Mouse (Mus musculus): ENCODE results near the gene Ahcyl1. TPM values are rescaled to one million over a fixed set of nuclear protein-coding genes. Genes with fewer than 3 reads are reported as not detected.

The Ahcyl1 gene
- polyA plus RNA-seq, 1 experiment from 2014 or later, result 37.8 TPM

GRCm38 (mm10) chr3:107709156-107709555 lies 12.8 kb upstream of the Ahcyl1 start:
- H3K4me2 ChIP-seq (replicated peaks; ENCODE audit: low read depth), result no peak overlapping the region

DNA sequence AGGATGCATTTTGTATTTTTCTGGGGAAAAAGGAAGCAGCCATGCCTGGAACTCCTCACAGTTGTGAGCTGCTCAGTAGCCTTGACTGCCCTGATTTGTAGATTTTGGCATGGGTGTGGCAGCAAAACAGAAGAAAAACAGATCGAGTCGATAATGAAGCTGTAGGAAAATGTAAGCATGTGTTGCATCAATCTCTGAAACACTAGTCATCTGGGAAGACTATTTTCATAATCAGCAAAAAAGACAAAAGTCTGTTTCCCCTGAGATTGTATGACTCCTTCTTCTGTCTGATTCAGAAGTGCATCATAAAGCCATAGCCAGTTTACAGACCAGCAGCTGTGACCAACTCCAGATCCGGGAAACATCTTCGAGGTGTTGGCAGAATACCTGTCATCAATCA lies 10.9 kb upstream of the Ahcyl1 start:
- WGBS, result 52% methylated on average over 4 of the region's 4 CpGs
- no peak for ATAC-seq
- Histone ChIP-seq H3K9ac (ENCODE audit: low read depth, low read length) (no peak overlapping the region), H3K9me3 (ENCODE audit: control insufficient read depth) (no peaks in the 10 kb centered on the region), H3K27me3 (replicated peaks; ENCODE audit: control insufficient read depth, insufficient read depth, low read length) (no peaks in the 10 kb centered on the region), H3K27ac (ENCODE audit: low read depth, low read length) (no peak overlapping the region), H3K4me1 (replicated peaks; ENCODE audit: control insufficient read depth, insufficient read depth, low read length) (no peaks in the 10 kb centered on the region), H3K4me2 (replicated peaks; ENCODE audit: low read depth) (no peak overlapping the region), H3K36me3 (ENCODE audit: control insufficient read depth, insufficient read depth) (no peaks in the 10 kb centered on the region), H3K4me3 (ENCODE audit: low read depth, low read length) (no peak overlapping the region)
- TF ChIP-seq CTCF (IDR thresholded peaks at IDR 0.05; ENCODE audit: low read depth), result no peak

More at GRCm38 (mm10) chr3:107709156-107709555, 12.8 kb upstream of the Ahcyl1 start:
- no peaks in the 10 kb centered on the region for H3K36me3 ChIP-seq (ENCODE audit: control insufficient read depth, insufficient read depth)
- WGBS, result 64% methylated on average over 3 of the region's 3 CpGs
- H3K9me3 ChIP-seq (ENCODE audit: control insufficient read depth), result no peaks in the 10 kb centered on the region
- TF ChIP-seq CTCF (IDR thresholded peaks at IDR 0.05; ENCODE audit: low read depth), result no peak
- no peak overlapping the region for H3K4me3 ChIP-seq (ENCODE audit: low read depth, low read length)
- no peaks in the 10 kb centered on the region for H3K4me1 ChIP-seq (replicated peaks; ENCODE audit: control insufficient read depth, insufficient read depth, low read length)
- H3K27me3 ChIP-seq (replicated peaks; ENCODE audit: control insufficient read depth, insufficient read depth, low read length), result no peaks in the 10 kb centered on the region
- no peak overlapping the region for H3K9ac ChIP-seq (ENCODE audit: low read depth, low read length)
- ATAC-seq, result no peak
- H3K27ac ChIP-seq (ENCODE audit: low read depth, low read length), result no peak overlapping the region

- Histone ChIP-seq H3K9ac (ENCODE audit: low read depth, low read length) (no peak overlapping the region), H3K27me3 (replicated peaks; ENCODE audit: control insufficient read depth, insufficient read depth, low read length) (no peaks in the 10 kb centered on the region), H3K4me3 (ENCODE audit: low read depth, low read length) (no peak overlapping the region), H3K9me3 (ENCODE audit: control insufficient read depth) (no peaks in the 10 kb centered on the region), H3K36me3 (ENCODE audit: control insufficient read depth, insufficient read depth) (no peaks in the 10 kb centered on the region), H3K27ac (ENCODE audit: low read depth, low read length) (no peak overlapping the region), H3K4me2 (replicated peaks; ENCODE audit: low read depth) (no peak overlapping the region), H3K4me1 (replicated peaks; ENCODE audit: control insufficient read depth, insufficient read depth, low read length) (no peaks in the 10 kb centered on the region)
- ATAC-seq, result no peak
- TF ChIP-seq CTCF (IDR thresholded peaks at IDR 0.05; ENCODE audit: low read depth), result no peak
- 40% methylated on average over 2 of the region's 2 CpGs for WGBS
Measured at GRCm38 (mm10) chr3:107706164-107706563, 9.8 kb upstream of the Ahcyl1 start.

DNA sequence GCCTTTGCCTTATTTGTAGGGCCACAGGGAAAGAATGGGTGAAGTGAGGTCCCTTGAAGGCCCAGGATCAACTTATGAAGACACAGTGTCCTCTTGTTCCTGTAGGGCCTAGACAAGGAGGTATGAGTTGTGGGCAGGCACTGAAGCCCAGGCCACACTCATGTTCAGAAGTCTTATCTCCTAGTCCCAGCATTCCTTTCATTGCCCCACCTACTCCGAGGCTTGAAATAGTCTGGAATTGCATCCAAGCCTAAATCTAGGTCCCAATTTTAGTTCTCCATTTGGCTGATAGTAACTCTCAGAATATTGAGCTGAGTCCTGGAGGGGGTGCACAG lies 8.0 kb upstream of the Ahcyl1 start:
- H3K27ac ChIP-seq (ENCODE audit: low read depth, low read length), result no peak overlapping the region

GRCm38 (mm10) chr3:107703675-107704370 lies 7.5 kb upstream of the Ahcyl1 start:
- H3K27ac ChIP-seq (ENCODE audit: low read depth, low read length), result no peak overlapping the region

More for the DNA sequence above, 8.0 kb upstream of the Ahcyl1 start:
- no peak for TF ChIP-seq CTCF (IDR thresholded peaks at IDR 0.05; ENCODE audit: low read depth)
- Histone ChIP-seq H3K4me2 (replicated peaks; ENCODE audit: low read depth) (no peak overlapping the region), H3K27me3 (replicated peaks; ENCODE audit: control insufficient read depth, insufficient read depth, low read length) (no peaks in the 10 kb centered on the region), H3K4me1 (replicated peaks; ENCODE audit: control insufficient read depth, insufficient read depth, low read length) (no peaks in the 10 kb centered on the region), H3K4me3 (ENCODE audit: low read depth, low read length) (no peak overlapping the region), H3K36me3 (ENCODE audit: control insufficient read depth, insufficient read depth) (no peaks in the 10 kb centered on the region), H3K9me3 (ENCODE audit: control insufficient read depth) (no peaks in the 10 kb centered on the region), H3K9ac (ENCODE audit: low read depth, low read length) (no peak overlapping the region)
- WGBS, result 76% methylated on average over 1 of the region's 1 CpGs
- ATAC-seq, result no peak

GRCm38 (mm10) chr3:107701767-107702394 lies 5.5 kb upstream of the Ahcyl1 start:
- H3K9me3 ChIP-seq (ENCODE audit: control insufficient read depth), result no peaks in the 10 kb centered on the region
- H3K4me3 ChIP-seq (ENCODE audit: low read depth, low read length), result no peak overlapping the region
- ATAC-seq, result no peak
- H3K36me3 ChIP-seq (ENCODE audit: control insufficient read depth, insufficient read depth), result no peaks in the 10 kb centered on the region
- H3K9ac ChIP-seq (ENCODE audit: low read depth, low read length), result no peak overlapping the region
- H3K4me2 ChIP-seq (replicated peaks; ENCODE audit: low read depth), result no peak overlapping the region
- 84% methylated on average over 1 of the region's 1 CpGs for WGBS
- no peaks in the 10 kb centered on the region for H3K4me1 ChIP-seq (replicated peaks; ENCODE audit: control insufficient read depth, insufficient read depth, low read length)
- no peak overlapping the region for H3K27ac ChIP-seq (ENCODE audit: low read depth, low read length)
- H3K27me3 ChIP-seq (replicated peaks; ENCODE audit: control insufficient read depth, insufficient read depth, low read length), result no peaks in the 10 kb centered on the region
- TF ChIP-seq CTCF (IDR thresholded peaks at IDR 0.05; ENCODE audit: low read depth), result no peak

More at GRCm38 (mm10) chr3:107703675-107704370, 7.5 kb upstream of the Ahcyl1 start:
- no peak for TF ChIP-seq CTCF (IDR thresholded peaks at IDR 0.05; ENCODE audit: low read depth)
- Histone ChIP-seq H3K27me3 (replicated peaks; ENCODE audit: control insufficient read depth, insufficient read depth, low read length) (no peaks in the 10 kb centered on the region), H3K36me3 (ENCODE audit: control insufficient read depth, insufficient read depth) (no peaks in the 10 kb centered on the region), H3K9me3 (ENCODE audit: control insufficient read depth) (no peaks in the 10 kb centered on the region), H3K4me1 (replicated peaks; ENCODE audit: control insufficient read depth, insufficient read depth, low read length) (no peaks in the 10 kb centered on the region), H3K4me2 (replicated peaks; ENCODE audit: low read depth) (no peak overlapping the region), H3K4me3 (ENCODE audit: low read depth, low read length) (no peak overlapping the region), H3K9ac (ENCODE audit: low read depth, low read length) (no peak overlapping the region)
- no peak for ATAC-seq
- 78% methylated on average over 7 of the region's 7 CpGs for WGBS
